Mouse (Mus musculus) MEL (cell line): ENCODE data around the gene Dgkh. TPM values are rescaled to one million over a fixed set of nuclear protein-coding genes. Genes with fewer than 3 reads are reported as not detected.
A peak's percentile ranks its signal among the peaks of the same experiment; 100 is the strongest.

Source experiments
- DNase-seq: peaks from one replicate; pipeline ENCODE4 v3.0.0; 2011; ENCODE audit warnings: low read depth, low spot score
- H3K27ac ChIP-seq: 2 replicates; pipeline ENCODE4 v1.5.1; 2012; ENCODE audit warnings: low read depth, mild to moderate bottlenecking, control low read depth, low read length, moderate library complexity; ENCODE audit not compliant: control insufficient read depth
- H3K27me3 ChIP-seq, 2 experiments: fragments of 150-350 bp in 1 of 2; sonication (generic) in 1 of 2; 2 replicates each; pipeline ENCODE4 v1.6.1; 2012; ENCODE audit warnings: low read length in 2 of 2, mild to moderate bottlenecking in 2 of 2, improper control_type of control experiment in 1 of 2, moderate library complexity in 1 of 2; ENCODE audit not compliant: insufficient read depth in 2 of 2, control insufficient read depth in 1 of 2
- H3K36me3 ChIP-seq, 2 experiments: 2 replicates each; pipeline ENCODE4 v1.6.1; 2012 to 2014; ENCODE audit warnings: low read length in 2 of 2, improper control_type of control experiment in 1 of 2, inconsistent platforms in 1 of 2, mild to moderate bottlenecking in 1 of 2; ENCODE audit not compliant: insufficient read depth in 2 of 2, control insufficient read depth in 1 of 2
- H3K4me1 ChIP-seq, 2 experiments: fragments of 150-350 bp in 1 of 2; sonication (generic) in 1 of 2; 2 replicates each; pipeline ENCODE4 v1.6.1; 2012; ENCODE audit warnings: low read length in 2 of 2, improper control_type of control experiment in 1 of 2, mild to moderate bottlenecking in 1 of 2; ENCODE audit not compliant: insufficient read depth in 2 of 2, control insufficient read depth in 1 of 2
- H3K4me3 ChIP-seq, 2 experiments: fragments of 150-350 bp in 1 of 2; sonication (generic) in 1 of 2; 2 replicates each; pipeline ENCODE4 v1.5.1; 2012; ENCODE audit warnings: low read depth in 2 of 2, low read length in 2 of 2, mild to moderate bottlenecking in 2 of 2, moderate library complexity in 2 of 2, control low read depth in 1 of 2, improper control_type of control experiment in 1 of 2; ENCODE audit not compliant: control insufficient read depth in 1 of 2, insufficient read depth in 1 of 2
- H3K79me2 ChIP-seq: 2 replicates; pipeline ENCODE4 v1.6.1; 2012; ENCODE audit warnings: mild to moderate bottlenecking, low read length, moderate library complexity; ENCODE audit not compliant: control insufficient read depth, poor library complexity, insufficient read depth
- H3K9ac ChIP-seq: 2 replicates; pipeline ENCODE4 v1.6.1; 2012; ENCODE audit warnings: low read depth, mild to moderate bottlenecking, control low read depth, low read length, moderate library complexity; ENCODE audit not compliant: control insufficient read depth, poor library complexity, severe bottlenecking
- H3K9me3 ChIP-seq: fragments of 150-350 bp; sonication (generic); replicated peaks from 2 replicates; pipeline ENCODE4 v1.6.1; 2012; ENCODE audit warnings: mild to moderate bottlenecking, low read length, improper control_type of control experiment, moderate library complexity; ENCODE audit not compliant: insufficient read depth
- CHD1 ChIP-seq: IDR thresholded peaks from 2 replicates; pipeline ENCODE4 v1.6.1; 2012; ENCODE audit warnings: low read depth, mild to moderate bottlenecking, inconsistent platforms, low read length, improper control_type of control experiment
- CTCF ChIP-seq, 3 experiments: IDR thresholded peaks in 2 of 3; conservative IDR thresholded peaks in 1 of 3; 2 replicates each; pipeline ENCODE4 v1.5.1; 2011 to 2012; ENCODE audit warnings: low read length in 3 of 3, low read depth in 2 of 3, mild to moderate bottlenecking in 2 of 3, improper control_type of control experiment in 1 of 3, inconsistent platforms in 1 of 3, mixed read lengths in 1 of 3, moderate library complexity in 1 of 3; ENCODE audit not compliant: control insufficient read depth in 1 of 3, insufficient read depth in 1 of 3, poor library complexity in 1 of 3, severe bottlenecking in 1 of 3
- E2F4 ChIP-seq: IDR thresholded peaks from 2 replicates; pipeline ENCODE4 v1.6.1; 2011; ENCODE audit warnings: low read depth, low read length, improper control_type of control experiment, borderline replicate concordance
- ELF1 ChIP-seq: IDR thresholded peaks from 2 replicates; pipeline ENCODE4 v1.6.1; 2014; ENCODE audit warnings: low read depth, mild to moderate bottlenecking, inconsistent platforms, low read length, improper control_type of control experiment, moderate library complexity
- EP300 ChIP-seq, 2 experiments: IDR thresholded peaks; 2 replicates each; pipeline ENCODE4 v1.6.1; 2011; ENCODE audit warnings: improper control_type of control experiment in 2 of 2, low read length in 2 of 2, low read depth in 1 of 2, mild to moderate bottlenecking in 1 of 2
- ETS1 ChIP-seq: IDR thresholded peaks from 2 replicates; pipeline ENCODE4 v1.6.1; 2012; ENCODE audit warnings: low read depth, mild to moderate bottlenecking, inconsistent platforms, low read length, improper control_type of control experiment, moderate library complexity
- GATA1 ChIP-seq: IDR thresholded peaks from 2 replicates; pipeline ENCODE4 v1.6.1; 2011; ENCODE audit warnings: low read depth, low read length, improper control_type of control experiment
- HCFC1 ChIP-seq: IDR thresholded peaks from 2 replicates; pipeline ENCODE4 v1.6.1; 2012; ENCODE audit warnings: low read depth, mild to moderate bottlenecking, inconsistent platforms, low read length, improper control_type of control experiment, moderate library complexity
- KAT2A ChIP-seq: conservative IDR thresholded peaks from 2 replicates; pipeline ENCODE4 v1.6.1; 2012; ENCODE audit warnings: low read depth, low read length, improper control_type of control experiment, inconsistent platforms
- MAX ChIP-seq: IDR thresholded peaks from 2 replicates; pipeline ENCODE4 v1.6.1; 2011; ENCODE audit warnings: low read length, improper control_type of control experiment
- MAZ ChIP-seq: IDR thresholded peaks from 2 replicates; pipeline ENCODE4 v1.6.1; 2012; ENCODE audit warnings: low read depth, mild to moderate bottlenecking, inconsistent platforms, low read length, improper control_type of control experiment
- MEF2A ChIP-seq: IDR thresholded peaks from 2 replicates; pipeline ENCODE4 v1.6.1; 2014; ENCODE audit warnings: low read depth, mild to moderate bottlenecking, inconsistent platforms, low read length, improper control_type of control experiment; ENCODE audit not compliant: poor library complexity, insufficient replicate concordance, severe bottlenecking; ENCODE audit errors: extremely low read depth
- MXI1 ChIP-seq: IDR thresholded peaks from 2 replicates; pipeline ENCODE4 v1.6.1; 2011; ENCODE audit warnings: mild to moderate bottlenecking, low read depth, low read length, improper control_type of control experiment
- MYB ChIP-seq: IDR thresholded peaks from 2 replicates; pipeline ENCODE4 v1.6.1; 2011; ENCODE audit warnings: mild to moderate bottlenecking, low read depth, low read length, improper control_type of control experiment
- MYC ChIP-seq: IDR thresholded peaks from 2 replicates; pipeline ENCODE4 v1.6.1; 2011; ENCODE audit warnings: low read depth, mild to moderate bottlenecking, low read length, improper control_type of control experiment, moderate library complexity
- NELFE ChIP-seq: IDR thresholded peaks from 2 replicates; pipeline ENCODE4 v1.6.1; 2011; ENCODE audit warnings: low read depth, low read length, improper control_type of control experiment
- NRF1 ChIP-seq: IDR thresholded peaks from 2 replicates; pipeline ENCODE4 v1.6.1; 2014; ENCODE audit warnings: low read depth, mild to moderate bottlenecking, inconsistent platforms, low read length, improper control_type of control experiment, moderate library complexity; ENCODE audit not compliant: poor library complexity, insufficient read depth, severe bottlenecking
- POLR2A ChIP-seq, 2 experiments: IDR thresholded peaks; 2 replicates each; pipeline ENCODE4 v1.6.1; 2011 to 2012; ENCODE audit warnings: low read length in 2 of 2, mild to moderate bottlenecking in 2 of 2, control low read depth in 1 of 2, improper control_type of control experiment in 1 of 2, low read depth in 1 of 2, moderate library complexity in 1 of 2; ENCODE audit not compliant: control insufficient read depth in 1 of 2, insufficient read depth in 1 of 2, poor library complexity in 1 of 2
- POLR2AphosphoS5 ChIP-seq: IDR thresholded peaks from 2 replicates; pipeline ENCODE4 v1.6.1; 2012; ENCODE audit warnings: low read depth, borderline replicate concordance, mild to moderate bottlenecking, inconsistent platforms, low read length, moderate library complexity, mixed read lengths
- RAD21 ChIP-seq: IDR thresholded peaks from 2 replicates; pipeline ENCODE4 v1.6.1; 2011; ENCODE audit warnings: mild to moderate bottlenecking, low read depth, low read length, improper control_type of control experiment
- RCOR1 ChIP-seq: IDR thresholded peaks from 2 replicates; pipeline ENCODE4 v1.6.1; 2012; ENCODE audit warnings: low read depth, mild to moderate bottlenecking, inconsistent platforms, low read length, improper control_type of control experiment
- SIN3A ChIP-seq: IDR thresholded peaks from 2 replicates; pipeline ENCODE4 v1.6.1; 2012; ENCODE audit warnings: low read length, improper control_type of control experiment, inconsistent platforms
- SMC3 ChIP-seq: IDR thresholded peaks from 2 replicates; pipeline ENCODE4 v1.6.1; 2011; ENCODE audit warnings: low read depth, low read length, improper control_type of control experiment
- TAL1 ChIP-seq: IDR thresholded peaks from 2 replicates; pipeline ENCODE4 v1.6.1; 2012; ENCODE audit warnings: mild to moderate bottlenecking, inconsistent platforms, low read length, moderate library complexity, mixed read lengths
- TBP ChIP-seq: IDR thresholded peaks from 2 replicates; pipeline ENCODE4 v1.8.0; 2011; ENCODE audit warnings: low read depth, low read length, improper control_type of control experiment
- USF1 ChIP-seq: IDR thresholded peaks from 2 replicates; pipeline ENCODE4 v1.6.1; 2014; ENCODE audit warnings: low read depth, mild to moderate bottlenecking, inconsistent platforms, low read length, improper control_type of control experiment, moderate library complexity
- USF2 ChIP-seq, 2 experiments: IDR thresholded peaks; 2 replicates each; pipeline ENCODE4 v1.6.1; 2011 to 2012; ENCODE audit warnings: improper control_type of control experiment in 2 of 2, low read length in 2 of 2, borderline replicate concordance in 1 of 2, inconsistent platforms in 1 of 2, low read depth in 1 of 2, mild to moderate bottlenecking in 1 of 2; ENCODE audit not compliant: insufficient read depth in 1 of 2
- ZC3H11A ChIP-seq: IDR thresholded peaks from 2 replicates; pipeline ENCODE4 v1.6.1; 2012; ENCODE audit warnings: low read depth, mild to moderate bottlenecking, inconsistent platforms, low read length, improper control_type of control experiment
- ZKSCAN1 ChIP-seq: IDR thresholded peaks from 2 replicates; pipeline ENCODE4 v1.6.1; 2012; ENCODE audit warnings: low read depth, mild to moderate bottlenecking, inconsistent platforms, low read length, improper control_type of control experiment, moderate library complexity
- ZMIZ1 ChIP-seq: IDR thresholded peaks from 2 replicates; pipeline ENCODE4 v1.6.1; 2012; ENCODE audit warnings: low read depth, mild to moderate bottlenecking, inconsistent platforms, low read length, improper control_type of control experiment, moderate library complexity
- polyA plus RNA-seq, 2 experiments: library from polyadenylated mRNA; stranded (reverse) in 1 of 2; unstranded in 1 of 2; fragments of >175 nt in 1 of 2; fragments of >200 nt in 1 of 2; gene quantifications; 2 replicates each; pipeline versions ENCODE4 v1.2.1 to v1.2.4; 2012; ENCODE audit warnings: low replicate concordance in 2 of 2, low read depth in 1 of 2; ENCODE audit not compliant: insufficient read length in 2 of 2, insufficient read depth in 1 of 2, missing spikeins in 1 of 2
- total RNA-seq: library from RNA; depleted of rRNA; stranded (reverse); fragments of 300-350 nt; gene quantifications from 2 replicates; pipeline ENCODE4 v1.2.3, GENCODE M21; 2012

Gene Dgkh
- total and polyA plus RNA-seq, 3 experiments, result under 0.01 TPM; not detected in 2

DNA sequence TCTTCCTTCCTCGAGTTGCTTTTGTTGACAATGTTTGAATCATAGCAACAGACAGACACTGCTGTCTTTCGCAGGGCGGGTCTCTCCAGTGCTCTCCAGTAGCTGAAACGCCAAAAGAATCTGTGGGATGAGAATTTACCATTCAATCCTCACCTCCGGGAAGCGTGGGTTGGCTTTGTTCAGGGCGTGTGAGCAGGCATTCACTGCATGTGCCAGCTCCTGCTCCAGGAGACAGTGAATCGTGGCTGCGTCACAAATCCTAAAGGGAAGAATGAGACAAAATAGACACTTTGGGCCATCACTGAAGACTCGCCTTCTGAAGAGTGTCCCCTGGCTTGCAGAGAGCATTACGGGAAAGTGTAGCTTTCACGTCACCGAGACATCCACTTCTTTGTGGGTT lies 148.4 kb downstream of the Dgkh start:
- H3K27ac ChIP-seq, result no peak overlapping the region
- H3K9ac ChIP-seq, result no peak overlapping the region
- no peak for DNase-seq
- no peaks in the 10 kb centered on the region for H3K36me3 ChIP-seq
- TF ChIP-seq SMC3, result no peak
- TF ChIP-seq ZMIZ1, result no peak
- TF ChIP-seq CHD1, result no peak
- no peak for TF ChIP-seq EP300 (IDR thresholded peaks at IDR 0.05; ENCODE audit: low read depth in 1 of 2, low read length in 2 of 2)
- no peak for TF ChIP-seq MXI1
- TF ChIP-seq ELF1, result no peak
- TF ChIP-seq MEF2A, result no peak
- TF ChIP-seq GATA1, result no peak
- no peak for TF ChIP-seq NELFE
- TF ChIP-seq USF2 (IDR thresholded peaks at IDR 0.05; ENCODE audit: borderline replicate concordance in 1 of 2, insufficient read depth in 1 of 2, low read depth in 1 of 2, low read length in 2 of 2), result no peak
- TF ChIP-seq RAD21, result no peak
- no peak for TF ChIP-seq TAL1
- no peak for TF ChIP-seq USF1
- no peak for TF ChIP-seq POLR2A (IDR thresholded peaks at IDR 0.05; ENCODE audit: control insufficient read depth in 1 of 2, insufficient read depth in 1 of 2, low read depth in 1 of 2, low read length in 2 of 2, poor library complexity in 1 of 2)
- TF ChIP-seq HCFC1, result no peak
- no peak for TF ChIP-seq ZC3H11A
- TF ChIP-seq MAZ, result no peak
- TF ChIP-seq MAX, result no peak
- no peaks in the 10 kb centered on the region for H3K9me3 ChIP-seq
- no peak overlapping the region for H3K4me3 ChIP-seq
- no peaks in the 10 kb centered on the region for H3K79me2 ChIP-seq
- peaks cover 0 to 3% of the 10 kb centered on the region in 2 experiments; a peak in 1 of 4 replicates for H3K4me1 ChIP-seq
- H3K27me3 ChIP-seq, result no peaks in the 10 kb centered on the region

DNA sequence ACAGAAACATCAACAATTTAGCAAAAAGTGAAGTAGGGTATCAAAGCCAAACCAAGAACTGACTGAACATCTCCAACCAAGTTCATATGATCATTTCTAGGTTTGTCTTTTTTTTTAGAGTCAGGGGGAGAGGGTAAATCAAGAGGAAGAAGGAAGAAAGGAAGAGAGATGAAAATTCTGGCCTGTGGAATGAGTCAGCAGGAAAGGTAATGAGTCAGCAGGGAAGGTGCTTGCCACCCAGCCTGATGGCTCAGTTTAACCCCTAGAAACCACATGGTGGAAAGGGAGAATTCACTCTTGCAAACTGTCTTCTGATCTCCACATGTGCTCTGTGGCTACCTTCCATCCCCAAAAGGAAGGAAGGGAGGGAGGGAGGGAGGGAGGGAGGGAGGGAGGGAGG lies 149.4 kb downstream of the Dgkh start:
- no peaks in the 10 kb centered on the region for H3K36me3 ChIP-seq
- DNase-seq, result peak; percentile 57
- no peaks in the 10 kb centered on the region for H3K9me3 ChIP-seq
- no peaks in the 10 kb centered on the region for H3K79me2 ChIP-seq
- no peaks in the 10 kb centered on the region for H3K27me3 ChIP-seq
- H3K27ac ChIP-seq, result no peak overlapping the region
- peaks cover 0 to 3% of the 10 kb centered on the region in 2 experiments; a peak in 1 of 4 replicates for H3K4me1 ChIP-seq
- no peak overlapping the region for H3K4me3 ChIP-seq
- H3K9ac ChIP-seq, result no peak overlapping the region
- TF ChIP-seq POLR2AphosphoS5, result no peak
- no peak for TF ChIP-seq TBP
- TF ChIP-seq GATA1, result no peak
- no peak for TF ChIP-seq NELFE
- no peak for TF ChIP-seq CHD1
- no peak for TF ChIP-seq SMC3
- no peak for TF ChIP-seq MAZ
- no peak for TF ChIP-seq E2F4
- no peak for TF ChIP-seq NRF1
- no peak for TF ChIP-seq MYB
- TF ChIP-seq ETS1, result peak; percentile 48
- no peak for TF ChIP-seq RCOR1
- TF ChIP-seq KAT2A, result no peak
- TF ChIP-seq ZMIZ1, result no peak
- TF ChIP-seq CTCF (IDR thresholded peaks at IDR 0.05 in 2 of 3, conservative IDR thresholded peaks at IDR 0.05 in 1 of 3; ENCODE audit: control insufficient read depth in 1 of 3, insufficient read depth in 1 of 3, low read depth in 2 of 3, low read length in 3 of 3, poor library complexity in 1 of 3, severe bottlenecking in 1 of 3), result no peak
- TF ChIP-seq MYC, result no peak
- TF ChIP-seq EP300 (IDR thresholded peaks at IDR 0.05; ENCODE audit: low read depth in 1 of 2, low read length in 2 of 2), result 0 out of 4 replicates have a peak, but pooled peaks of 1 of the 2 experiments have one; percentile 24
- no peak for TF ChIP-seq ELF1
- TF ChIP-seq MEF2A, result no peak
- no peak for TF ChIP-seq ZKSCAN1
- no peak for TF ChIP-seq USF1
- TF ChIP-seq SIN3A, result no peak
